Mouse (Mus musculus) liver, embryonic 14.5 days (tissue): ENCODE data around the gene Marveld3.

Experiments used
- CTCF ChIP-seq: IDR thresholded peaks from 2 replicates; pipeline ENCODE4 v1.5.1; 2016; ENCODE audit warnings: antibody characterized with exemption, low read depth, control low read depth
- EP300 ChIP-seq: IDR thresholded peaks from 2 replicates; pipeline ENCODE4 v1.6.1; 2016; ENCODE audit warnings: antibody characterized with exemption, low read depth

- peak; percentile 90 for TF ChIP-seq CTCF
- no peak for TF ChIP-seq EP300
These were observed at the start of gene Marveld3 for GRCm38 (mm10) chr8:109961693-109962367.
